Mouse (Mus musculus): ENCODE measurements around the gene Fam83f.

DNA sequence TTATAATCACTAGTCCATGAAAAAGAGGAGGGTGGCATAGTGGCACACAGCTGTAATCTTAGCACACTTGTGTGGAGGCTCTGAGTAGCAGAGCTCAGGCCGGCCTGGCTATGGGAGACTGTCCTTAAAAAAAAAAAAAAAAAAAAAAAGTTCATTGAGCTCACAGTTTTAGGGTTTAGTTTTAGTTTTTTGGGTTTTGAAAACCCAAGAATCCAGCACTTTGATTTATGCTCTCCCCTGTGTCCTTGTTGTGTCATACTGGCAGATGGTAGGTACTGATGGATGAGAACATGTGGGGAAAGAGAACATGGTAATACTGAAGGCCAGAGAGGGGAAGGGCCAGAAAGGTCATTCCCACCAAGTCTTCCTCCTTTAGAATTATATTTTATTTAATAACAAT, 59.4 kb downstream of the Fam83f start:
- TF ChIP-seq CTCF (IDR thresholded peaks at IDR 0.05; ENCODE audit: borderline replicate concordance, insufficient read depth, low read depth, low read length) (no peak), POLR2A (IDR thresholded peaks at IDR 0.05; ENCODE audit: borderline replicate concordance, insufficient read depth, low read length) (no peak)
